Mouse (Mus musculus) lung, adult 2 months (tissue): ENCODE measurements around the gene Maml3.

Experiments used
- CTCF ChIP-seq: fragments of 200-500 bp; IDR thresholded peaks from 2 replicates; pipeline ENCODE4 v1.5.1; 2011; ENCODE audit warnings: mild to moderate bottlenecking, low read length, control low read depth; ENCODE audit not compliant: insufficient read depth
- POLR2A ChIP-seq: fragments of 200-500 bp; IDR thresholded peaks from 2 replicates; pipeline ENCODE4 v1.6.1; 2011; ENCODE audit warnings: low read depth, mild to moderate bottlenecking, control low read depth, low read length, borderline replicate concordance; ENCODE audit errors: extremely low read depth

DNA sequence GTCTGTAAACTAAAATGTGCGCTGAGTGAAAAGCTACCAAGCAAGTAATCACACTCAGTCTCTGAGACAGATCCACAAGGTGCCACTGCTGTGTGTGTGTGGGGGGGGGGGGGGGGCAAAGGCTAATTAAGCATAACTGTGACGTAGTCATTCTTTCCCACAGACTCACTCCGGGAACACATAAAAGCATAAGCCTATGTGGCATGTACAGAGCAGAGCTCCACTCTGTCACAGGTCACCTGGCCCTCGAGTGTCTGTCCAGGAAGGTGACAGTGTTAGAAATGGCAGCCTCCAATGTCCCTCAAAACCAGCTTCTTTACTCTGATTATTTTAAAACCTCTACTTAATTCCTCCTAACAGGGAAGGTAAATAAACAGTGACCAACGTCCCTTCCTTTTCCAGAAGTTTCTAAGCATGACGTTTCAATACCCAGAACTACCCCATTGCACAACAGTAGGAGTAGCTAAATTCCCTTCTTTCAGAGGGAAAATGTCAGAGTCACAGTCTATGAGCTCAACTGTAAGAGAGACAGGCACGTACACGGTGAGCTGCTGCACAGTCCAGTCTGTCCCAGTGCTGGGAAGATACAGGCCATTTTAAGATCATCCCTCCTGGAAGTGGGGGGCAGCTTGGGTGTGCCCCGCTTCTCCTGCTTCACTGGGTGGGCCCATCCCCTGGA is 93.7 kb downstream of the Maml3 start:
- TF ChIP-seq POLR2A: no peak
- no peak for TF ChIP-seq CTCF
